ENCODE assay signal across 9 mouse cellular contexts in the genomic region with DNA sequence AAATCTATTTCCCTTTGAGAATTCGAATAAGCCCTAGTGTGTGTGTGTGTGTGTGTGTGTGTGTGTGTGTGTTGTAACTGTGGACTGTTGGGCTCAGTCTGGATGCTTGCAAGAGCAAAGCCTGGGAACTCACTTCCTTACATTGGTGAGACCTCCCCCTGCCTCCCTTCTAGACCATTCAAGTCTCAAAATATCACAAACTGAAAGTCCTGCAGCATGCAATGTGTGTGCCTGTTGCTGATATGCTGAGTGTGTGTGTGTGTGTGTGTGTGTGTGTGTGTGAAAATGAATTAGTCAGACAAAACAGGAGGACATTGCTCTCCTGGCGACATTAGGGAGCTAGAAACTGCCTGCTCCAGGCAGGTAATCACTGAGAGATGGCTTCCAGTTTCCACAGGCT. TPM values are rescaled to one million over a fixed set of nuclear protein-coding genes. Genes with fewer than 3 reads are reported as not detected.
A peak's percentile ranks its signal among the peaks of the same experiment; 100 is the strongest.
DNase-seq lines count a peak whose midpoint lies in the region; ATAC-seq and TF ChIP-seq lines count a peak whose summit lies in the region.
"Had no signal": no experiment of that assay in that cellular context is flagged by ENCODE, and none has a peak within 500 bp of the region (broad histone marks: within the 10 kb centered on the region; RNA-seq: fewer than 3 reads in every experiment).

No protein-coding gene starts in this region.

- no peak overlapping the region for H3K4me3 ChIP-seq in hindbrain, postnatal 0 days (ENCODE audit: low read length)
- H3K4me3 ChIP-seq in hindbrain, embryonic 14.5 days (replicated peaks; ENCODE audit: low read length): no peak overlapping the region
- no peak overlapping the region for H3K4me3 ChIP-seq in embryonic facial prominence, embryonic 15.5 days (replicated peaks)
- H3K4me3 ChIP-seq in midbrain, embryonic 14.5 days (replicated peaks; ENCODE audit: low read depth, low read length): no peak overlapping the region
- H3K4me3 ChIP-seq in hindbrain, embryonic 10.5 days: no peak overlapping the region

- 69% methylated on average over 2 of the region's 2 CpGs for WGBS in hindbrain, postnatal 0 days
- 75% methylated on average over 2 of the region's 2 CpGs for WGBS in hindbrain, embryonic 14.5 days
- 67% methylated on average over 2 of the region's 2 CpGs for WGBS in embryonic facial prominence, embryonic 15.5 days
- 83% methylated on average over 2 of the region's 2 CpGs for whole genome bisulfite sequencing in midbrain, embryonic 14.5 days
- 78% methylated on average over 2 of the region's 2 CpGs for WGBS in hindbrain, embryonic 10.5 days

- no peaks in the 10 kb centered on the region for H3K9me3 ChIP-seq in hindbrain, postnatal 0 days (ENCODE audit: low read length)
- H3K9me3 ChIP-seq in hindbrain, embryonic 14.5 days (ENCODE audit: control insufficient read depth, low read length): no peaks in the 10 kb centered on the region
- H3K9me3 ChIP-seq in embryonic facial prominence, embryonic 15.5 days (replicated peaks): no peaks in the 10 kb centered on the region
- H3K9me3 ChIP-seq in midbrain, embryonic 14.5 days (ENCODE audit: control insufficient read depth, low read length): no peaks in the 10 kb centered on the region
- no peaks in the 10 kb centered on the region for H3K9me3 ChIP-seq in hindbrain, embryonic 10.5 days

- TF ChIP-seq CTCF in hindbrain, postnatal 0 days (IDR thresholded peaks at IDR 0.05; ENCODE audit: low read depth): no peak

- no peaks in the 10 kb centered on the region for H3K4me1 ChIP-seq in hindbrain, postnatal 0 days (ENCODE audit: insufficient read depth, low read length)
- peaks cover 4% of the 10 kb centered on the region; the same call in 1 of the 2 replicates for H3K4me1 ChIP-seq in hindbrain, embryonic 14.5 days (replicated peaks; ENCODE audit: control insufficient read depth, insufficient read depth, low read length)
- H3K4me1 ChIP-seq in embryonic facial prominence, embryonic 15.5 days: no peaks in the 10 kb centered on the region
- peaks cover 3% of the 10 kb centered on the region; the same call in 1 of the 2 replicates for H3K4me1 ChIP-seq in midbrain, embryonic 14.5 days (ENCODE audit: control insufficient read depth, insufficient read depth, low read length)
- H3K4me1 ChIP-seq in hindbrain, embryonic 10.5 days (replicated peaks): peaks cover 12% of the 10 kb centered on the region; the same call in 1 of the 2 replicates

- ATAC-seq in hindbrain, postnatal 0 days: peak; percentile 36
- no peak for ATAC-seq in hindbrain, embryonic 14.5 days (ENCODE audit: low FRiP score)
- ATAC-seq in embryonic facial prominence, embryonic 15.5 days (ENCODE audit: insufficient number of reproducible peaks, low FRiP score, low TSS enrichment, low read depth): no peak
- ATAC-seq in megakaryocyte, adult 5-6 weeks (ENCODE audit: poor library complexity, severe bottlenecking): peak; percentile 54
- no peak for ATAC-seq in monocyte, adult 5-6 weeks (replicated peaks; ENCODE audit: insufficient number of reproducible peaks, low FRiP score, low TSS enrichment, poor library complexity, severe bottlenecking)
- no peak for ATAC-seq in midbrain, embryonic 14.5 days (ENCODE audit: low FRiP score, low TSS enrichment)
- ATAC-seq: forebrain, embryonic 16.5 days had no signal

- H3K27ac ChIP-seq in hindbrain, postnatal 0 days: no peak overlapping the region
- no peak overlapping the region for H3K27ac ChIP-seq in hindbrain, embryonic 14.5 days
- H3K27ac ChIP-seq in embryonic facial prominence, embryonic 15.5 days (replicated peaks): peak overlapping the region; percentile 51; the same call in 1 of the 2 replicates
- H3K27ac ChIP-seq in midbrain, embryonic 14.5 days (replicated peaks; ENCODE audit: low read depth, low read length): no peak overlapping the region
- H3K27ac ChIP-seq in hindbrain, embryonic 10.5 days: no peak overlapping the region

- H3K4me2 ChIP-seq in hindbrain, postnatal 0 days (ENCODE audit: low read depth, low read length): no peak overlapping the region
- H3K4me2 ChIP-seq in hindbrain, embryonic 14.5 days (replicated peaks): no peak overlapping the region
- no peak overlapping the region for H3K4me2 ChIP-seq in embryonic facial prominence, embryonic 15.5 days (replicated peaks)
- no peak overlapping the region for H3K4me2 ChIP-seq in midbrain, embryonic 14.5 days (ENCODE audit: low read length)

- no peak overlapping the region for H3K9ac ChIP-seq in hindbrain, postnatal 0 days (replicated peaks; ENCODE audit: low read length)
- H3K9ac ChIP-seq in hindbrain, embryonic 14.5 days: no peak overlapping the region
- H3K9ac ChIP-seq in embryonic facial prominence, embryonic 15.5 days: no peak overlapping the region
- no peak overlapping the region for H3K9ac ChIP-seq in midbrain, embryonic 14.5 days (replicated peaks; ENCODE audit: low read length)

- no peaks in the 10 kb centered on the region for H3K36me3 ChIP-seq in hindbrain, postnatal 0 days (ENCODE audit: insufficient read depth, low read length)
- no peaks in the 10 kb centered on the region for H3K36me3 ChIP-seq in hindbrain, embryonic 14.5 days (replicated peaks; ENCODE audit: control insufficient read depth, insufficient read depth)
- H3K36me3 ChIP-seq in embryonic facial prominence, embryonic 15.5 days: no peaks in the 10 kb centered on the region
- H3K36me3 ChIP-seq in midbrain, embryonic 14.5 days (ENCODE audit: control insufficient read depth, insufficient read depth, low read length): no peaks in the 10 kb centered on the region
- no peaks in the 10 kb centered on the region for H3K36me3 ChIP-seq in hindbrain, embryonic 10.5 days

- no peaks in the 10 kb centered on the region for H3K27me3 ChIP-seq in hindbrain, postnatal 0 days (ENCODE audit: insufficient read depth, low read length)
- no peaks in the 10 kb centered on the region for H3K27me3 ChIP-seq in hindbrain, embryonic 14.5 days (ENCODE audit: control insufficient read depth, insufficient read depth, low read length)
- no peaks in the 10 kb centered on the region for H3K27me3 ChIP-seq in embryonic facial prominence, embryonic 15.5 days
- H3K27me3 ChIP-seq in midbrain, embryonic 14.5 days (ENCODE audit: control insufficient read depth, insufficient read depth, low read length): no peaks in the 10 kb centered on the region
- H3K27me3 ChIP-seq in hindbrain, embryonic 10.5 days (ENCODE audit: insufficient read depth, poor library complexity, severe bottlenecking): no peaks in the 10 kb centered on the region

- DNase-seq in hindbrain, postnatal 0 days (ENCODE audit: low spot score): no peak
- DNase-seq in hindbrain, embryonic 14.5 days (ENCODE audit: low spot score): no peak
- peak; percentile 2 to 20 for DNase-seq in CD8-positive naive resting alpha-beta T cell, adult 2 months (ENCODE audit: low read depth in 2 of 2, low spot score in 2 of 2)
- DNase-seq in midbrain, embryonic 14.5 days: no peak
- no peak for DNase-seq in hindbrain, embryonic 10.5 days (ENCODE audit: low spot score)

RNA-seq across cellular contexts. Expression of a gene that starts 0.5 kb away (rescaled TPM):
- total RNA-seq in hindbrain, postnatal 0 days (2014; rRNA removed): 1.7 and 2.5 TPM in 2 replicates
- polyA plus RNA-seq in hindbrain, postnatal 0 days (2015; fragmentation: Nextera tagmentation; extraction: Ambion mirVana): 0.96 and 1.1 TPM in 2 replicates
- 1.7 and 1.9 TPM in 2 replicates for polyA plus RNA-seq in hindbrain, embryonic 14.5 days (2014; fragmentation: Nextera tagmentation; extraction: Ambion mirVana)
- polyA plus RNA-seq in embryonic facial prominence, embryonic 15.5 days (2015; fragmentation: Nextera tagmentation; extraction: Ambion mirVana): 2.8 and 4.0 TPM in 2 replicates
- total RNA-seq in megakaryocyte, adult 5-6 weeks (2015): 122 and 129 TPM in 2 replicates
- total RNA-seq in megakaryocyte, adult 5-6 weeks (2017): 57.3 and 67.7 TPM in 2 replicates
- 43.6 to 67.8 TPM (median 52.4 TPM) in 3 replicates for total RNA-seq in monocyte, adult 5-6 weeks (2017)
- polyA plus RNA-seq in midbrain, embryonic 14.5 days (2014; fragmentation: Nextera tagmentation; extraction: Ambion mirVana): 0.40 and 1.5 TPM in 2 replicates
- polyA plus RNA-seq in hindbrain, embryonic 10.5 days (2016; fragmentation: Nextera tagmentation; extraction: Ambion mirVana): 1.00 and 1.2 TPM in 2 replicates

Comparison
In these comparisons a context has a peak if more than half of its experiments do, and no peak if none do; other contexts are left out.
1. ATAC-seq: peak in hindbrain, postnatal 0 days (single experiment) and megakaryocyte, adult 5-6 weeks (single experiment); none in hindbrain, embryonic 14.5 days (single experiment), embryonic facial prominence, embryonic 15.5 days (single experiment), monocyte, adult 5-6 weeks (single experiment) and midbrain, embryonic 14.5 days (single experiment).
2. DNase-seq: peak in CD8-positive naive resting alpha-beta T cell, adult 2 months (2 of 2); none in hindbrain, postnatal 0 days (single experiment), hindbrain, embryonic 14.5 days (single experiment), midbrain, embryonic 14.5 days (single experiment) and hindbrain, embryonic 10.5 days (single experiment).